In the genomic region with DNA sequence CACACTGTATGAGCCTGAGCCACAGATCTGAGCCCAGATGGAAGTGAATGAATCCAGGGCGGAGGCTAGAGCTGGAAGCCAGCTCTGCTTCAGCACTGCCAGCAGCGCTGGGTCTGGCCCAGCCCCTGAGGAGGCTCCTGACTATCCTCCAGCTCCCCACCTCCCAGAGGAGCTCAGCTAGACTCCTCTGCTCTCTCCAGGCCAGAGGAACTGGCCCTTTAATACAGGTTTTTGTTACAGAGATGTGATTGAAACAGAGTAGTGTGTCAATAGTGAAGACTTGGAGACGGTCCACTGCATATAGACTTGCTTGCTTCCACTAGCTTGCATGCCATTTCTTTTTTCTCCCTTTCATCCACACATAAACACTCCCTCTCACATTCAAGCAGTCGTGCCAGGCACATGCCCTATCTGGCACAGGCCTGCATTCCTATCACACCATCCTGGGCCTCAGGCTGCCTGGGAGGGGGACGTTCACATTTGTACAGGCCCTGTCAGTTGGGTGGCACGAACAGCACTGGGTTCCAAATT, we compare ENCODE assay signal across 9 mouse cellular contexts. TPM values are rescaled to one million over a fixed set of nuclear protein-coding genes. Genes with fewer than 3 reads are reported as not detected.
A peak's percentile ranks its signal among the peaks of the same experiment; 100 is the strongest.
DNase-seq lines count a peak whose midpoint lies in the region; ATAC-seq and TF ChIP-seq lines count a peak whose summit lies in the region.
"Had no signal": no experiment of that assay in that cellular context is flagged by ENCODE, and none has a peak within 500 bp of the region (broad histone marks: within the 10 kb centered on the region; RNA-seq: fewer than 3 reads in every experiment).

No protein-coding gene starts in this region.

- no peaks in the 10 kb centered on the region for H3K9me3 ChIP-seq in heart, postnatal 0 days (replicated peaks; ENCODE audit: control insufficient read depth, low read length)
- H3K9me3 ChIP-seq in neural tube, embryonic 14.5 days (ENCODE audit: control insufficient read depth, low read length), result no peaks in the 10 kb centered on the region
- H3K9me3 ChIP-seq in liver, embryonic 11.5 days (ENCODE audit: control insufficient read depth, low read length), result no peaks in the 10 kb centered on the region
- H3K9me3 ChIP-seq: midbrain, embryonic 12.5 days had no signal

- TF ChIP-seq EP300 in heart, postnatal 0 days (IDR thresholded peaks at IDR 0.05; ENCODE audit: low read depth), result peak; percentile 63; the same call in 1 of the 2 replicates

- no peak for TF ChIP-seq POLR2A in brain, embryonic 14.5 days (IDR thresholded peaks at IDR 0.05; ENCODE audit: borderline replicate concordance, extremely low read depth, insufficient read depth, insufficient read length, poor library complexity, severe bottlenecking)

- H3K36me3 ChIP-seq in heart, postnatal 0 days (replicated peaks; ENCODE audit: control insufficient read depth, insufficient read depth, low read length), result peaks cover 14% of the 10 kb centered on the region
- no peaks in the 10 kb centered on the region for H3K36me3 ChIP-seq in neural tube, embryonic 14.5 days (ENCODE audit: control insufficient read depth, insufficient read depth, low read length)
- H3K36me3 ChIP-seq in liver, embryonic 11.5 days (ENCODE audit: control insufficient read depth, insufficient read depth, low read length), result no peaks in the 10 kb centered on the region

- no peak overlapping the region for H3K4me2 ChIP-seq in heart, postnatal 0 days (ENCODE audit: low read depth, low read length)
- H3K4me2 ChIP-seq in neural tube, embryonic 14.5 days (ENCODE audit: low read depth, low read length), result no peak overlapping the region
- no peak overlapping the region for H3K4me2 ChIP-seq in liver, embryonic 11.5 days
- H3K4me2 ChIP-seq: midbrain, embryonic 12.5 days had no signal

- no peak for TF ChIP-seq CTCF in left cerebral cortex, adult 2 months (IDR thresholded peaks at IDR 0.05)
- no peak for TF ChIP-seq CTCF in brain, embryonic 14.5 days (IDR thresholded peaks at IDR 0.05; ENCODE audit: borderline replicate concordance, extremely low read depth, insufficient read depth, insufficient read length)
- no peak for TF ChIP-seq CTCF in heart, postnatal 0 days (IDR thresholded peaks at IDR 0.05; ENCODE audit: low read depth)

- H3K4me1 ChIP-seq in heart, postnatal 0 days (ENCODE audit: control insufficient read depth, insufficient read depth), result peaks cover 33% of the 10 kb centered on the region
- H3K4me1 ChIP-seq in neural tube, embryonic 14.5 days (ENCODE audit: control insufficient read depth, insufficient read depth, low read length), result peaks cover 4% of the 10 kb centered on the region; the same call in 1 of the 2 replicates
- peaks cover 22% of the 10 kb centered on the region for H3K4me1 ChIP-seq in liver, embryonic 11.5 days (replicated peaks; ENCODE audit: control insufficient read depth, insufficient read depth, low read length)

- intact Hi-C loops in left cerebral cortex, adult 2 months (cut with DNase I), result no loop called here

- DNase-seq in left cerebral cortex, adult 2 months (ENCODE audit: extremely low spot score in 1 of 2, low spot score in 2 of 2), result peak in 1 of 2 experiments; percentile 30
- no peak for DNase-seq in left cerebral cortex, adult 11 months (ENCODE audit: low spot score)
- peak; percentile 76 for DNase-seq in brain, embryonic 14.5 days (ENCODE audit: low read depth)
- DNase-seq in cerebellum, postnatal 36 days, result peak; percentile 41 to 55
- DNase-seq in heart, postnatal 0 days (ENCODE audit: low spot score), result peak; percentile 84
- DNase-seq in embryo, embryonic 9.5 days (ENCODE audit: extremely low spot score), result no peak
- DNase-seq in liver, embryonic 11.5 days (ENCODE audit: low spot score), result no peak

- ATAC-seq in heart, postnatal 0 days (ENCODE audit: insufficient read depth, low read depth), result peak; percentile 64
- ATAC-seq in neural tube, embryonic 14.5 days (ENCODE audit: low read depth), result peak; percentile 63; the same call in 1 of the 2 replicates
- ATAC-seq in liver, embryonic 11.5 days (replicated peaks; ENCODE audit: low FRiP score), result no peak

- 23% methylated on average over 6 of the region's 6 CpGs for WGBS in heart, postnatal 0 days
- 70% methylated on average over 6 of the region's 6 CpGs for WGBS in neural tube, embryonic 14.5 days
- 67% methylated on average over 6 of the region's 6 CpGs for WGBS in liver, embryonic 11.5 days

- H3K27ac ChIP-seq in left cerebral cortex, adult 2 months, result peak overlapping the region; percentile 70
- H3K27ac ChIP-seq in heart, postnatal 0 days (ENCODE audit: low read depth), result peak overlapping the region; percentile 95
- H3K27ac ChIP-seq in neural tube, embryonic 14.5 days (ENCODE audit: low read depth, low read length), result no peak overlapping the region
- no peak overlapping the region for H3K27ac ChIP-seq in liver, embryonic 11.5 days (ENCODE audit: low read depth, low read length)
- H3K27ac ChIP-seq: midbrain, embryonic 12.5 days had no signal

- no peak overlapping the region for H3K4me3 ChIP-seq in left cerebral cortex, adult 2 months
- H3K4me3 ChIP-seq in heart, postnatal 0 days (ENCODE audit: low read depth, low read length), result no peak overlapping the region
- no peak overlapping the region for H3K4me3 ChIP-seq in neural tube, embryonic 14.5 days (ENCODE audit: low read depth, low read length)
- H3K4me3 ChIP-seq in liver, embryonic 11.5 days (ENCODE audit: low read depth, low read length), result no peak overlapping the region
- H3K4me3 ChIP-seq: midbrain, embryonic 12.5 days had no signal

- peak overlapping the region; percentile 35; the same call in 1 of the 2 replicates for H3K9ac ChIP-seq in heart, postnatal 0 days (replicated peaks; ENCODE audit: low read depth, low read length)
- H3K9ac ChIP-seq in neural tube, embryonic 14.5 days (replicated peaks; ENCODE audit: low read depth, low read length), result no peak overlapping the region
- H3K9ac ChIP-seq in liver, embryonic 11.5 days (ENCODE audit: low read depth, low read length), result no peak overlapping the region
- H3K9ac ChIP-seq: midbrain, embryonic 12.5 days had no signal

- H3K27me3 ChIP-seq in heart, postnatal 0 days (ENCODE audit: control insufficient read depth, insufficient read depth, low read length), result no peaks in the 10 kb centered on the region
- H3K27me3 ChIP-seq in neural tube, embryonic 14.5 days (ENCODE audit: control insufficient read depth, insufficient read depth, low read length), result no peaks in the 10 kb centered on the region
- H3K27me3 ChIP-seq in liver, embryonic 11.5 days (replicated peaks; ENCODE audit: control insufficient read depth, insufficient read depth, low read length), result no peaks in the 10 kb centered on the region

RNA-seq across cellular contexts. Expression of a gene that starts 2.6 kb away (rescaled TPM):
- 10 to 100 TPM; 25.2 to 26.6 TPM for total RNA-seq in left cerebral cortex, adult 2 months (2021)
- 12.2 and 14.1 TPM in 2 replicates for polyA plus RNA-seq in brain, embryonic 14.5 days (2012; rRNA removed)
- total RNA-seq in heart, postnatal 0 days (2014; rRNA removed; ENCODE audit: low replicate concordance), result 127 and 143 TPM in 2 replicates
- 40.4 and 45.2 TPM in 2 replicates for polyA plus RNA-seq in heart, postnatal 0 days (2015; fragmentation: Nextera tagmentation; extraction: Ambion mirVana)
- polyA plus RNA-seq in neural tube, embryonic 14.5 days (2014; fragmentation: Nextera tagmentation; extraction: Ambion mirVana), result 5.2 and 9.7 TPM in 2 replicates
- polyA plus RNA-seq in liver, embryonic 11.5 days (2014; fragmentation: Nextera tagmentation; extraction: Ambion mirVana), result 37.4 and 41.9 TPM in 2 replicates

RNA-seq across cellular contexts. Expression of a gene that starts 17.0 kb away (rescaled TPM):
- 10 to 100 TPM; 41.0 to 42.7 TPM for total RNA-seq in left cerebral cortex, adult 2 months (2021)
- 53.7 and 63.8 TPM in 2 replicates for polyA plus RNA-seq in brain, embryonic 14.5 days (2012; rRNA removed)
- 55.9 and 64.6 TPM in 2 replicates for total RNA-seq in heart, postnatal 0 days (2014; rRNA removed; ENCODE audit: low replicate concordance)
- 28.7 and 29.2 TPM in 2 replicates for polyA plus RNA-seq in heart, postnatal 0 days (2015; fragmentation: Nextera tagmentation; extraction: Ambion mirVana)
- polyA plus RNA-seq in neural tube, embryonic 14.5 days (2014; fragmentation: Nextera tagmentation; extraction: Ambion mirVana), result 50.0 and 57.4 TPM in 2 replicates
- polyA plus RNA-seq in liver, embryonic 11.5 days (2014; fragmentation: Nextera tagmentation; extraction: Ambion mirVana), result 21.9 and 22.2 TPM in 2 replicates

RNA-seq across cellular contexts. Expression of a gene that starts 31.3 kb away (rescaled TPM):
- 100 to 1,000 TPM; 126 to 133 TPM for total RNA-seq in left cerebral cortex, adult 2 months (2021)
- 86.9 and 91.0 TPM in 2 replicates for polyA plus RNA-seq in brain, embryonic 14.5 days (2012; rRNA removed)
- 57.0 and 74.0 TPM in 2 replicates for total RNA-seq in heart, postnatal 0 days (2014; rRNA removed; ENCODE audit: low replicate concordance)
- 70.8 and 88.4 TPM in 2 replicates for polyA plus RNA-seq in heart, postnatal 0 days (2015; fragmentation: Nextera tagmentation; extraction: Ambion mirVana)
- 96.5 and 120 TPM in 2 replicates for polyA plus RNA-seq in neural tube, embryonic 14.5 days (2014; fragmentation: Nextera tagmentation; extraction: Ambion mirVana)
- 70.4 and 71.1 TPM in 2 replicates for polyA plus RNA-seq in liver, embryonic 11.5 days (2014; fragmentation: Nextera tagmentation; extraction: Ambion mirVana)

RNA-seq across cellular contexts. Expression of a gene that starts 59.8 kb away (rescaled TPM):
- total RNA-seq in left cerebral cortex, adult 2 months (2021), result 100 to 1,000 TPM; 329 to 332 TPM
- polyA plus RNA-seq in brain, embryonic 14.5 days (2012; rRNA removed), result 109 and 130 TPM in 2 replicates
- 58.4 and 59.6 TPM in 2 replicates for total RNA-seq in heart, postnatal 0 days (2014; rRNA removed; ENCODE audit: low replicate concordance)
- polyA plus RNA-seq in heart, postnatal 0 days (2015; fragmentation: Nextera tagmentation; extraction: Ambion mirVana), result 74.0 and 76.8 TPM in 2 replicates
- polyA plus RNA-seq in neural tube, embryonic 14.5 days (2014; fragmentation: Nextera tagmentation; extraction: Ambion mirVana), result 128 TPM in 2 replicates
- polyA plus RNA-seq in liver, embryonic 11.5 days (2014; fragmentation: Nextera tagmentation; extraction: Ambion mirVana), result 63.2 and 65.1 TPM in 2 replicates

Comparison
In these comparisons a context has a peak if more than half of its experiments do, and no peak if none do; other contexts are left out.
1. DNase-seq: peak in brain, embryonic 14.5 days (single experiment), cerebellum, postnatal 36 days (2 of 2) and heart, postnatal 0 days (single experiment); none in left cerebral cortex, adult 11 months (single experiment), embryo, embryonic 9.5 days (single experiment) and liver, embryonic 11.5 days (single experiment).
2. H3K27ac ChIP-seq: peak in left cerebral cortex, adult 2 months (single experiment) and heart, postnatal 0 days (single experiment); none in neural tube, embryonic 14.5 days (single experiment) and liver, embryonic 11.5 days (single experiment).